Mouse (Mus musculus): Measurements from ENCODE around the gene Adssl1.

The Adssl1 gene

DNA sequence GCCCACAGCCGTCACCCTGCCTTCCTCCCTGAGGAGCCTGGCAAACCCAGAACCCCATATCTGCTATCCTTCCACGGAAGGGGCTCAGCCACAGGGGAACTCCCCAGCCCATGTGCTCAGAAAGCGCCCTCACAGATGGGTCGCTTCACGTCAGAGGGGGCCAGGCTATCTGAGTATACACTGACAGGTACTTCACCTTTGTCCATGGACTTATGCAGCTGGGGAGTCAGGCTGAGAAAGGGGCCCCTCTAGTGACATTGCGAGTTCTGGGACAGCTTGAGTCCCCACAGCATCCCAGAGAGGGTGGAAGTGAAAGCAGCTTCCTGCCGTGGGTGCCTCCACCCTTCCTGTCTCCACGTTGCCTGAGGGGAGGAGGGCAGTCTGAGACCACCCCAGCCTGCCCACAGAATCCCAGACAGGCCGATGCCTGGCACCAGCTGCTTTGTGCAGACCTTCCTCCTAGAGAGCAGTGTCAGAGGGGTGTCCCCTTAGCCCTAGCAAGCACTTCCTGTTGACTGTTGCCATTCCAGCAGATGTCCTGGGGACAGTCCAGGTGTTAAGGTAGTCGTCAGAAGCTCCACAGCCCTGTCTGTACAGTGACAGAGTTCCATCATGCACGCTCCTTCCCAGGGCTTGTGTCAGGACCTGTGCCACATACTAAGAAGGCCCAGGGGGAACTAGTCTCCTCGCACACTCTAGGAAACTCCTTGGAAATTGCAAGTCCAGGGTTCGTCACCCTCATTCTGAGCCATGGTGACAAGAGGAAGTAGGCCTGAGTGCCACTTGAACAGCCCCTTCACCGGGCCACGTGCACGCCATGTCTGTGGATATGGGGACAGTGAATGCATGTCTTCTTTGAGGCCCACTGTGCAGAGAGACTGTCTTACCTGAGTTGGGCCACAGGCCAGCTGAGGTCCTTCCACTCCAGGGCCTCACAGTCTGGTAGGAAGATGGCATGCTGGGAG lies 25.6 kb upstream of the Adssl1 start:
- no peak for DNase-seq

DNA sequence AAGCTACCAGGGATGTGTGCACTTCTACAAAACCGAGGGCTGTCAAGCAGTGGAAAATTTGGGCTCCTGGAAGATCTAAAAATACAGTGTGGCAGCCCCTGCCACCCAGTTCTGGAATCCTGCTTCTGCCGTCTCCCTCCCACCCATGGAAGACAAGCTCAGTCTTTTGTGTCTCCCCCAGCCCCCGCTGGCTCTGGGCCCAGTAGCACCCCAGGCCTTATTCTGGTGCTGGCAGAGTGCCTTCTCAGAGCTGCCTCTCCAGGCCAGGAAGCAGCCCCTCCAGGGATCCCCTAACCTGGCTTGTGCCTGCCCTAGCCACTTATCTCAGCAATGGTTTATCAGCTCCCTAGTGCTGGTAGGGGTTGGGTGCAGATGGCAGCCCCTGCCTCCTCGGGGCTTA lies 24.9 kb upstream of the Adssl1 start:
- peak; percentile 54 to 61 for DNase-seq

DNA sequence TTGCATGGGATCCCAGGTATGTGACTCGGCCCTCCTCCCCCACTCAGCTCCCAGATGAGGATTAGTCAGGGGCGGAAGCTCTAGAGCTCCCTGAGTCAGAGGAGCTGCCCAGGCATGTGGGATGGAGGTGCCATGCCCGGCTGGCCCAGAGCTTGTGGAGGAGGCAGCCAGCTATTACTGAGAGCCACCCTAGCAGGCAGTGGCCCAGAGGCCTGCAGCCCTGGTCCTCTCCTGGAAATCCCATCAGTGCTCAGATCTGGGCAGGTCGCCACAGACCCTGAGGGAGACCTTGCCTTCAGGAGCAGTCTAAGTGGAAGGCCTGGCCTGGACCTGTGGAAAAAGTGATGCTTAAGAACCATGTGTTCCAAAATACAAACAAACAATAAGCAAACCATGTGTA lies 24.2 kb upstream of the Adssl1 start:
- no peak for DNase-seq

DNA sequence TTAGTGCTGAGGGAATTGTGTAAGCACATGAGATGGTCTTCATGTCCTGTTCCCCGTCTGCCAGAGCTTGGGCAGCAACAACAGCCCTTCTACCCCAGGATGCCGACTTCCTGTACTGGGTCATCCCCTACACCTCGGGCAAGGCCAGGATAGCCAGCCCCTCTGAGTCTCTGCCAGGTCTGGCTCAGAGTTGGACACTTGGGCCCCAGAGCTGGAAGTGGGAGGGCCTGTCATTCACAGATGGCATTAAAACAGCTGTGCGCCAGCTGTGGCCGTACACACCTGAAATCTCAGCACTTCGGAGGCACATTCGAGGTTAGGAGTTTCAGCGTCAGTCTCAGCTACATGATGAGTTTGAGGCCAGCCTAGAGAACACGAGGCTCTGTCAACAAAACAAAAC lies 23.4 kb upstream of the Adssl1 start:
- no peak for DNase-seq

DNA sequence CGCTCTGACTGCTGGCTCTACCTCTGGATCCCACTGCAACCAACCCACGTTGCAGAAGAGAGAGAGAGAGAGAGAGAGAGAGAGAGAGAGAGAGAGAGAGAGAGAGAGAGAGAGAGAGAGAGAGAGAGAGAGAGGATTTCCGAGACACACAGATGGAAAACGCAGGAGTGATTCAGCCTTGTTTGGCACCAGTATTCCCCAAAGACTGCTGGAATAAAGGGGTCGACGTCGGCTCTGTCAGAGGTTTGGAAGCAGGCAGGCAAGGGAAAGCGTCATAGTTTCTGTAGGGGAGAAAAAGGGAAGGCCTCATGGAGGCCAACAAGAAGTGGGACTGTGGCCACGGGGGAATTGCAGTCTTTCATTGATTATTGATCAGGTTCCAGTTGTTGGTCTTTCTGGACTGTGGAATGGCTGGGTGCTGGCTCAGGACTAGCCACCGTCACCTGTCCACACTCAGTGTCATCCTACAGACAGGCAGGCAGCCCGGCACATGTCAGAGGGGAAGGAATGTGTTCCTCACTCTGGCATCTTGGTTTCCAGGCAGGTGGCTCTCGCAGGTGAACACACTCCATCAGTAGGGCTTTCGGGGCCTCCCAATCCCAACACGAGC lies 22.8 kb upstream of the Adssl1 start:
- DNase-seq = no peak

DNA sequence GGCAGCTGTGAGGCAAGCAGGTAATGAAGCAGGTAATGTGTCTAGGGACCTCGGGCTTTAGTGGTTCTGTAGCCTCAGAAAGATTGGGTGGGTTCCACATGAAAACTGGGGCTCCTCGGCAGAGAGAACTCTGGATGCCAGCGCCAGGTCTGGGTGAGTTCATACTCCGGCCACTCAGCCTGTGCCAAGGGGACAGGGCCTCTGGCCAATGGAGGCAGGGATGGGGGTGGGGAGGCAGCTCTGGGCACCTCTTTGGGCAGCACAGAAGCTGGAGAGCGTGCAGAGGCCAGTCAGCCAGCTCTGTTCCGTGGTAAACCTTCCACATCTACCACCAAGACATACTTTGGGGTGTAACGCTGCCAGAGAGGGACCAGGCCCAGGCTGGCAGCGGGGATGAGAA lies 22.2 kb upstream of the Adssl1 start:
- DNase-seq = peak; percentile 76 to 81

DNA sequence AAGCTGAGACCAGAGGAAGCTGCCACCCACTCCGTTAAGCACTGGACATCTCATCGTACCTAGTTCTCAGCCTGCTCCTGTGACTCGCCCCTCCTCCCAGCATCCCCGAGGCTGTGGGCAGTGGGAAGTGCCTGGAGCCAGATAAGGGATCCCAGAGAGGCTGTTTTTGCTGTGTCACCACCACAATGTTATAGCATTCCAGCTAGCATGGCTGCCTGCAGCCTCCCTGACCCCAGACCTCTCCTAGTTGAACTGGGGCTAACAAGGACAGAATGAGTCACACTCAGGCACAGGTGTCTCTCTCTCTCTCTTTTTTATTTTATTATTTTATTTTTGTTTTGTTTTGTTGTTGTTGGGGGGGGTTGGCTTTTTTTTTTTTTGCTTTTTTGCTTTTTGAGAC lies 20.6 kb upstream of the Adssl1 start:
- DNase-seq = no peak

DNA sequence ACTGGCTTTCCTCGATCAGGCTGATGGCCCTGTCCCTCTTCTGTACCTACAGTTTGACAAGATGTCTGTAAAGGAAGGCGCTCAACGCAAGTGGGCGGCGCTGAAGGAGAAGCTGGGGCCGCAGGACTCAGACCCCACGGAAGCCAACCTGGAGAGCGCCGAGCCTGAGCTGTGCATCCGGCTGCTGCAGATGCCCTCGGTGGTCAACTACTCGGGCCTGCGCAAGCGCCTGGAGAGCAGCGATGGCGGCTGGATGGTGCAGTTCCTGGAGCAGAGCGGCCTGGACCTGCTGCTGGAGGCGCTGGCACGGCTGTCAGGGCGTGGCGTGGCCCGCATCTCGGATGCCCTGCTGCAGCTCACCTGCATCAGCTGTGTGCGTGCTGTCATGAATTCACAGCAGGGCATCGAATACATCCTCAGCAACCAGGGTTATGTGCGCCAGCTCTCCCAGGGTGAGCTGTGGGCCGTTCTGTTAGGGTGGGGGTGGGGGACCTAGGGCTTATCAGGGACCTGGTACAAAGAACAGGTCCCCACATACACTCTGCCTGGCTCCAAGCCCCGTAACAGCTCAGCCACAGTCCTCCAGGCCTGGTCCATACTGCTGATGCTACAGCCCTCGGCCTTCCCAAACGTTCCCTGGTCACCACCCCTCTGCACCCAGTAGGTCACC lies 19.8 kb upstream of the Adssl1 start:
- DNase-seq = no peak

DNA sequence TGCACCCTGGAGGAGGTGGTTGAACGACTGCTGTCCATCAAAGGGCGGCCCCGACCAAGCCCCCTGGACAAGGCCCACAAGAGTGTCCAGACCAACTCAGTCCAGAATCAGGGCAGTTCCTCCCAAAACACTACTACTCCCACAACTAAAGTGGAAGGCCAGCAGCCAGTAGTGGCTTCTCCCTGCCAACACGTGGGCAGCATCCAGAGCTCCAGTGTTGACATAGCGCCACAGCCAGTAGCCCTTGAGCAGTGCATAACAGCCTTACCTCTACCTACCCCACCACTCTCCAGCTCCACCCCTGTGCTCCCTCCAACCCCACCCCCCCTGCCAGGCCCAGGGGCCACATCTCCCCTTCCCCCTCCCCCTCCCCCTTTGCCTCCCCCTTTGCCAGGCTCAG lies 15.8 kb upstream of the Adssl1 start:
- DNase-seq = peak in 1 of 2 experiments; percentile 57

DNA sequence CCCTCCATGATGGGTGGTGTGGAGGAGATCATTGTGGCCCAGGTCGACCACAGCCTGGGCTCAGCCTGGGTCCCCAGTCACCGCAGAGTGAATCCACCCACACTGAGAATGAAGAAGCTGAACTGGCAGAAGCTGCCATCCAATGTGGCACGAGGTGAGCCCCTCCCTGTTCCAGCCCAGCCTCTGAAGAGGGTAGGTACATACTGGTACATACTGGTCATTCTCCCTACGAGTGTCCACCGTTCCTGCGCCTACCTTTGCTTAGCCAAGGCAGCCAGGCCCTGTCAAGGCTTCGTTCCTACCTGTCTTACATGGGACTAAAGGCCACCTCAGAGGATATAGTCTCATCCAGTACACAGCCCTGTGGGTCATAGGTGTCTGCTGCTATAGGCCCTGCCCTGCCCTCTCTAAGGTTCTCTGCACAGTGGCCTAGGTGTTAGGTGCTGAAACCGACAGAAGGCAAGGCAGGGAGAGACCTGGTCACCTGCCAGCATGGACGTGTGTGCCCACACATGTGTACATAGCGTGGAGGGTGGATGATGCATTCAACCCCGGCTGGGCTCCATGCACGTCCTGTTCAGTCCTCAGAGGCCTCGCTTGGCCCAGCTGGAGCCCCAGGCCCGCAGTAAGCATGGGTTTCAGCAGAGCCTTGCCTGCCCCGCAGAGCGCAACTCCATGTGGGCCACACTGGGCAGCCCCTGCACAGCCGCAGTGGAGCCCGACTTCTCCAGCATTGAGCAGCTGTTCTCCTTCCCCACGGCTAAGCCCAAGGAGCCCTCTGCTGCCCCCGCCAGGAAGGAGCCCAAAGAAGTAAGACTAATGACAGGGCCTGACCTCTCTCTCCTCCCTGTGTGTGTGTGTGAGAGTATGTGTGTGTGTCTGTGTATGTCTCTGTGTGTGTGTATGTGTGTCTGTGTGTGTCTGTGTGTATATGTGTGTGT lies 14.9 kb upstream of the Adssl1 start:
- DNase-seq = peak; percentile 72 to 79

DNA sequence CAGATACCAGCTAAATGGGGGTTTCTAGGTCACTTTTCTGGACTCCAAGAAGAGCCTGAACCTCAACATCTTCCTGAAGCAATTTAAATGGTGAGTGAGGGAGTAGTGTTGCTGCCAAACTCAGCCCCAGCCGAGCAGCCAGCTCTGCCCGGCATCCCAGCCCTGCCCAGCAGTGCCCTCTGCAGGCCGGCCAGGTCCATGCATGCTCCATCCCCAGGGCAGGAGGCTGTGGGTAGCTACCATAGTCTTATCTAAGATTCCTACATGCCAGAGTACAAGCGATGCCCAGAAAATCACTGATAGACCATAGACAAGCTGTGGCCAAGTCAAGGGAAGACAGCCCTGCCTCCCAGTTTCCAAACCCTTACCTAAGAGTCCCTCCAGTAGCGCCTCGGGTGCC lies 14.1 kb upstream of the Adssl1 start:
- peak; percentile 93 for DNase-seq

DNA sequence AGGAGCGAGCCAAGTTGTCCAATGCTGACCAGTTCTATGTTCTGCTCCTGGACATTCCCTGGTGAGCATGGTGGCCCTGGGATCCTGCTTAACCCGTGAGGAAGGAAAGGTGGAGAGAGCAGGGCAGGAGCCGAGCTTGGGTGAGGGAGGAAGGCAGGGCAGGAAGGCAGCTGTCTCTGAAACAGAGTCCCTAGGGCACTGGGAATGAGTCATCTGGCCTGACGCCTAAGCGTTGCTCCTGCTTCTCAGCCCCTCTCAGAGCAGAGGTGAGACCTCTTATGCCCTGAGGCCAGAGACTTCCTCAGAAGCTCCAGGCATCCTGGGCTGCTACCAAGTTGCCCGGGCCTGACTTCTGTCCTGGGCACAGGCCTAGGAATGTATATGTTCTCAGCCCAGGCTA lies 12.8 kb upstream of the Adssl1 start:
- DNase-seq = no peak

DNA sequence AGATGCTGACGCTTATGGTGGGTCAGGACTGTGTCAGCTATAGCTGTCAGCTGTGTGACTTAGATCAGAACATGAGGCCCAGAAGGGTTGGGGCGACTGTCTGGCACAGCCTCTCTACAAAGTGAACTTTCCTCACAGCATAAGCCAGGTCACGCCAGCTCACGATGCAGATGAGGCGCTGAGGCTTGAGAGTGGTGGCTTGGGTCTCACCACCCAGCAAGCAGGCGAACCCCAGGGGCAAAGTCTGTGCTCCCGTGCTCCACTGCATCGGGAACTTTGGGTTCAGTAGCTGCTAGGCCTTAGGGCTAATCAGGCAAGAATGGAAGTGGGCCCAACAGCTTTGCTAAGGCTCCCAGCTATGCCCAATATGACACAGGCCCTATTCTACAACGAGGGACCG lies 10.8 kb upstream of the Adssl1 start:
- DNase-seq = no peak

DNA sequence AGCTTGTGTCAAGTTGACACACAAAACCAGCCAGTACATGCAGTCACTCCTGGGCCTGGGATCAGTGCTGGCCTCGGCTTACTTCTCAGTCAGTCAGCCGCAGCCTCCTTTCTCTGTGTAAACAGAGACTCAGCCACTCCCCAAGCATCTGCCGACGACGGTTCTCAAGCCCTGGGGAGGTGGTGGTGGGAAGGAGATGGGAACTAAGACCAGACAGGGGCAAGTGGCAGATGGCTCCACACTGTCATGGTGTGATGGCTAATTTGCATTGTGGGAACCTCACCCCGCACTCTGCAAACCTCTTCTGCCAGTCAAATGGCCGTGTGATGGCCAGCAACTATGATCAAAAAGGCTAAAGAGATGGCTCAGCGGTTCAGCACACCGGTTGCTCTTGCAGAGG lies 3.2 kb upstream of the Adssl1 start:
- peak; percentile 35 to 56 for DNase-seq

DNA sequence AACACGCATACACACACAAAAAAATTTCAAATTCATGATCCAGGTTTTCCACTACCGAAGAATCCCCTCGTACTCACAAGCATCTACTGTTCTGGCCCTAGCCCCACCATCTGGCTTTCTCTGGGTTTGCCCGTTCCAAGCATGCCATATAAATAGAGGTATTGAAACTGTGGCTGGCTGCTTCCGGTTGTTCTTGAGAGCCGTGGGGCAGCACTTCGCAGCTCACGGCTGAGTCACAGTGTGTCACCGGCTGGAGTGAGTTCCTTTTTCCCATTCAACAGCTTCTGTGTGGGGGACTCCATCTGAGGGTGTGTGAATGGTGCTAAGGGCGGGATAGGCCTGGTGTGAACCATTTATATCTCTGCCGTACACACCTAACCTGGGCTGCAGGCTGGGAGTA lies 2.7 kb upstream of the Adssl1 start:
- DNase-seq = no peak

DNA sequence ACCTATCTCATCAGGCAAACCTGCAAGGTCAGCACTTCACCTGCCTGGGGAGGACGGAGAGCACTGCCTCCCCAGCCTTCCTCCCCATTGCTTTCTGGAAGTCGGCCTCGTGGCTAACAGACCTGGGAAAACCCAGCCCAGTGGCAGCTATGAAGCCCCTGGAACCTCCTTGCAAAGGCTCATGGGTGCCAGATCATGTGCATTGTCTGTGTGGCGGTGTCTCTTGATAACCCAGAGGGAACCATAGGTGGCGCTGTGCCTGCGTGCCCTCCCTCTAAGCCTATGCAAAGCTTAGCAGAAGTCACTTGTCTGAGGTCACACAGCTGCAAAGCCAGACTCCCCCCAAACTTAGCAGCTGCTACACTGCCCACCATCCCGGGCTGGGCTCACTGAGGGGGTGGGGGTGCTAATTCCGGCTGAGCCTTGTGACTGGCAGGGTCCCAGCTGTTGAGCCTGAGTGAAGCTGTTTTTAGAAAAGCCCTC lies 1.9 kb upstream of the Adssl1 start:
- peak; percentile 68 to 78 for DNase-seq

DNA sequence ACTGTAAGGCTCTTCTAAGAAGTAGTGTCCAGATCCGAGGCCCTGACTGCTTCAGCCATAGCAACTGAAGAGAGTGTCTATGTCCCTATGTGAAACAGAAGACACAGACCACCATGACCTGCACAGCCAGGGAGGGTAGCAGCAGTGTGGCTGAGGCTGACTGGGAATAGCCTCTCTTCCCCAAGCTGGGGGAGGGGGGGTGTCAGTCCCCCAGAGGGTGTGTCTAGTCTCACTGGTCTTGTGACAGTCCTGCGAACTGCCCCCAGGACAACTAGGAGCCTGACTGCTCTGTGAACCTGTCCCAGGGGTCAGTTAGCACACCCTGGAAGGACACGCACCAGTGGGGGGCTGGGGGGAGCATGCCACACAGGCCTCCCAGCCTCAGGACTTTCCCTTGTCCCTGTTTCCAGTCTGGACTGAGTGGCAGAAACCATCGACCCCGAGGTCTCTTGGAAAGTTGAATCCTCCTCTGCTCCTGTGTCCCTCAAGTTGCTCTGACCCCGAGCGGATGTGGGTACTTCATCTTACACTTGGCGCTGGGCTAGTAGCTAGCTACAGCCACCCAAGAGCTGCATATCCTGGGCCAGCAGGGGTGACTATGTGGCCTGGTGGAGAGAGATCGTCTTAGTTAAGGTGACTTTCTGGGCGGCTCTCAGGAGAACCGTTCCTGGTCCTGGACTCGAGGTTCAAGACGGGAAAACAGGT lies 712 bp upstream of the Adssl1 start:
- DNase-seq = no peak

DNA sequence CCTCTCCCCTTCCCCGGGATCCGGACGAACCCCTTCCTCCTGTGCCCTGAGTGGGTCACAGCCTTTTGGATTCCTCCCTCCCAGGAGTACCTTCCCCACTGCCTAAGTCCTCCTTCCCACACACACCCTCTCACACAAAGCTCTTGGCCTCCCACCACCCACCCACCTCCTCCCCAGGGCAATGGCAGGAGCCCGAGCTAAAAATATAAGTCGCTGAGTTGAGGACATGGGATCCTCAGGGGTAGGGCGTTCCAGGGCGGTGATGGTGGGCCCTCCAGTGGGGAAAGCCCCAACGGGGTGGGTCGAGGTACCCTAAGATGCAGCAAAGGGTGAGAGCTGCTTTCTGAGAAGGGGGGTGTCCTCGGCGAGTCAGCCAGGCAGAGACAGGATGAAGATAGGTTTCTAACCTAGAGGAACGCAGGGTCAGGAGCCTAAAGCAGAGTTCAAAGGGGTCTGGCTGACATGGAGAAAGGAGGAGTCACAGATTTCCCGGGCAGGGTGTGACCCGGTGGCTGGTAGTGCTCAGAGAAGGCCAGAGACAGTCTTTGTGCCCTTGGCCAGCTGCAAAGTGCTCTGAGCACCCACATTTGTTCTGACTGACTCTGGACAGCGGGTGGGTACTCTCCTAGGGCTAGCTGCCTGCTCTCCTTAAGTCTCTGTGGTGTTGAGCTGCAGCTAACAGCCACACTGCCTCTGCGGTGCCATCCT lies 663 bp downstream of the Adssl1 start:
- no peak for DNase-seq

DNA sequence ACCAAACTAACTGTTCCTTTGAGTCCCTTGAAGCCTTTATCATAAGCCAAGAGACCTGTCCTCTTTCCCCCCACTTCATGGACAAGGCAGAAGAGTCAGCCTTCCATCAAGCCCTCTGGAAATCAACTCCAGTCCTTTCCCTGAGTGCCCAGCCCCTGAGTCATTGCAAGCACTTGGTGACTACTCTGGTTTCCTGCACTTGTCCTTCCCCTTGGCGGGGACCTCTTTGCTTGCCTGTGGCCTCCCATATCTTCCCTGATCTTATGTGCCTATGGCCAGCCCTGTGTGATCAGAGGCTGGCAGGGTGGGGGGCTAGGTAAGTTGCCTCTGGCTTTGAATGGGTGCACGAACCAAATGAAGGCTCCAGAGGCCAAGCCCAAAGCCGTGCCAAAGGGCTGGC lies 2.1 kb downstream of the Adssl1 start:
- DNase-seq = no peak

DNA sequence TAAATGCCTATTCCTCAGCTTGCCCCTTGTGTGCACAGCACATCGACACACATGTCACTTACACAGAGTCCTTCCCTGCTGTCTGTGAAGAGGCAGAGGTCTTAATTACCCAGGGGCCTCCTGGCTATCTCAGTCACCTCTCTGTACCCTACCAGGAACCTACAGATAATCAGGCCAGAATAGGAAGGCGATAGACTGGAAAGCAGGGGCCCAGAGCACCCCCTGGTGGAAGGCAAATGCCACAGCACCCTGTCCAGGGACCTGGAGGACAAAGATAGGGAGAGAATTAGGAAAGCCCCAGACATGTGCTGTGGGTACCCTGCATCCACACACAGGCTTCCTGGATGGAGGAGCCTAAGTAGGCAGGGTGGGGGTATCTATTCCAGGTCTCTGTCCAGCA lies 3.9 kb downstream of the Adssl1 start:
- peak; percentile 85 to 90 for DNase-seq

DNA sequence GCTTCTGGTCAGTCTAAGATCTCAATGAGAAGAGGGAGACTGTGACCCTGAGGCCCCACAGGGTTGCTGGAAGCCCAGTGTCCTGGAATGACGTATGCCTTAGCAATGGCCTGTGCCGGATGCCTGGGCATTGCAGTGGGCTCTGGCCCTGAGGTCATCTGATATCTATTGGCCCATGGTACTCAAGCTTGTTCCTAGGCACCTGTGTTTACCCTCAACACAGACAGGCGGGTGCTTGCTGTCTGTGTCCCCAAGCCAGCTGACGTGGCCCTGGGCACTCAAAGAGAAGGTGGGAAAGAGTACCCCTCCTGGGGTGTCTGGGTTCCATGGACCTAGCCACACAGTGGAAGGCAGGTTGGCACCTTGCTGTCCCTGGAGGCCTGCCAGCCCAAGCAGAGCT lies 5.9 kb downstream of the Adssl1 start:
- DNase-seq = no peak

Data from cerebellum, postnatal 10 days (tissue).